Mouse (Mus musculus) cerebellum, adult 2 months (tissue): Measurements from ENCODE around the gene Upp2. TPM values are rescaled to one million over a fixed set of nuclear protein-coding genes. Genes with fewer than 3 reads are reported as not detected.

Experiments
- DNase-seq, 2 experiments: peaks; one replicate each; pipeline ENCODE4 v3.0.0; 2021
- H3K27ac ChIP-seq: fragments of 200-500 bp; 2 replicates; pipeline ENCODE4 v1.5.1; 2012; ENCODE audit warnings: low read length, control low read depth, inconsistent platforms; ENCODE audit not compliant: insufficient read depth
- H3K27me3 ChIP-seq: fragments of 200-500 bp; 2 replicates; pipeline ENCODE4 v1.6.1; 2012; ENCODE audit warnings: inconsistent platforms, mild to moderate bottlenecking, low read length, moderate library complexity; ENCODE audit not compliant: control insufficient read depth, insufficient read depth
- H3K4me1 ChIP-seq: fragments of 200-500 bp; 2 replicates; pipeline ENCODE4 v1.6.1; 2011; ENCODE audit warnings: low read length; ENCODE audit not compliant: control insufficient read depth, insufficient read depth
- H3K4me3 ChIP-seq: fragments of 200-500 bp; replicated peaks from 2 replicates; pipeline ENCODE3; 2011; ENCODE audit warnings: mild to moderate bottlenecking, low read depth, low read length, control low read depth; ENCODE audit not compliant: insufficient read depth
- CTCF ChIP-seq: fragments of 200-500 bp; IDR thresholded peaks from 2 replicates; pipeline ENCODE4 v1.5.1; 2011; ENCODE audit warnings: low read depth, mild to moderate bottlenecking, control low read depth, low read length, moderate library complexity, borderline replicate concordance; ENCODE audit not compliant: insufficient read depth
- POLR2A ChIP-seq: fragments of 200-500 bp; IDR thresholded peaks from 2 replicates; pipeline ENCODE4 v1.6.1; 2011; ENCODE audit warnings: low read length, control low read depth, borderline replicate concordance; ENCODE audit not compliant: insufficient read depth
- WGBS: fragments of 180-500 bp; shearing (Covaris S2); methylation state at CpG from one replicate; pipeline ENCODE4 v1.1.7; 2018; 5-methylcytosine and 5-hydroxymethylcytosine counted together
- polyA plus RNA-seq: library from polyadenylated mRNA; depleted of rRNA; stranded (reverse); fragments of >200 nt; gene quantifications from 2 replicates; pipeline ENCODE4 v1.2.3, GENCODE M21; 2012

The Upp2 gene
- polyA plus RNA-seq, 1 experiment, result 38.2 TPM

- peaks cover 29% of the 10 kb centered on the region for H3K4me1 ChIP-seq
- no peak overlapping the region for H3K27ac ChIP-seq
- DNase-seq, result no peak
- 93% methylated on average over 6 of the region's 6 CpGs for WGBS
- H3K27me3 ChIP-seq, result no peaks in the 10 kb centered on the region
- no peak for TF ChIP-seq CTCF
- TF ChIP-seq POLR2A, result no peak
- no peak overlapping the region for H3K4me3 ChIP-seq
Observed at GRCm38 (mm10) chr2:58538196-58538595, 28.9 kb upstream of the Upp2 start.

GRCm38 (mm10) chr2:58543252-58543651 lies 23.8 kb upstream of the Upp2 start:
- 90% methylated on average over 5 of the region's 5 CpGs for WGBS
- H3K4me1 ChIP-seq, result peaks cover 10% of the 10 kb centered on the region
- H3K27me3 ChIP-seq, result no peaks in the 10 kb centered on the region
- H3K27ac ChIP-seq, result no peak overlapping the region
- H3K4me3 ChIP-seq, result no peak overlapping the region
- DNase-seq, result no peak
- TF ChIP-seq CTCF, result no peak
- no peak for TF ChIP-seq POLR2A

- 31% methylated on average over 6 of the region's 6 CpGs for WGBS
- no peak for TF ChIP-seq POLR2A
- no peak for TF ChIP-seq CTCF
Observed at GRCm38 (mm10) chr2:58544368-58544767, 22.7 kb upstream of the Upp2 start.

GRCm38 (mm10) chr2:58546264-58546663 lies 20.8 kb upstream of the Upp2 start:
- Histone ChIP-seq H3K27me3 (no peaks in the 10 kb centered on the region), H3K4me1 (peaks cover 6% of the 10 kb centered on the region), H3K27ac (no peak overlapping the region), H3K4me3 (no peak overlapping the region)
- DNase-seq, result no peak
- no peak for TF ChIP-seq POLR2A
- TF ChIP-seq CTCF, result no peak
- WGBS, result 93% methylated on average over 7 of the region's 7 CpGs

More at GRCm38 (mm10) chr2:58544368-58544767, 22.7 kb upstream of the Upp2 start:
- H3K4me3 ChIP-seq, result no peak overlapping the region
- peak in 1 of 2 experiments; percentile 29 for DNase-seq
- H3K27ac ChIP-seq, result no peak overlapping the region
- no peaks in the 10 kb centered on the region for H3K27me3 ChIP-seq
- H3K4me1 ChIP-seq, result peaks cover 10% of the 10 kb centered on the region

- Histone ChIP-seq H3K27ac (no peak overlapping the region), H3K27me3 (no peaks in the 10 kb centered on the region), H3K4me3 (no peak overlapping the region), H3K4me1 (peaks cover 10% of the 10 kb centered on the region)
- no peak for DNase-seq
- TF ChIP-seq POLR2A, result no peak
- TF ChIP-seq CTCF, result no peak
- WGBS, result 82% methylated on average over 7 of the region's 7 CpGs
Observed at GRCm38 (mm10) chr2:58548943-58549342, 18.2 kb upstream of the Upp2 start.

- no peak overlapping the region for H3K4me3 ChIP-seq
- TF ChIP-seq POLR2A, result no peak
- no peak for TF ChIP-seq CTCF
- no peaks in the 10 kb centered on the region for H3K27me3 ChIP-seq
- WGBS, result 72% methylated on average over 6 of the region's 6 CpGs
- H3K4me1 ChIP-seq, result peaks cover 6% of the 10 kb centered on the region
- no peak overlapping the region for H3K27ac ChIP-seq
- no peak for DNase-seq
Observed at GRCm38 (mm10) chr2:58549960-58550359, 17.1 kb upstream of the Upp2 start.

- WGBS, result 69% methylated on average over 9 of the region's 9 CpGs
- no peak for DNase-seq
- no peak for TF ChIP-seq CTCF
- TF ChIP-seq POLR2A, result no peak
Observed at GRCm38 (mm10) chr2:58550488-58550887, 16.6 kb upstream of the Upp2 start.

GRCm38 (mm10) chr2:58551866-58552265 lies 15.2 kb upstream of the Upp2 start:
- no peak overlapping the region for H3K4me3 ChIP-seq
- H3K4me1 ChIP-seq, result peaks cover 6% of the 10 kb centered on the region
- TF ChIP-seq POLR2A (no peak), CTCF (no peak)
- WGBS, result 71% methylated on average over 6 of the region's 6 CpGs
- H3K27ac ChIP-seq, result no peak overlapping the region
- H3K27me3 ChIP-seq, result no peaks in the 10 kb centered on the region
- no peak for DNase-seq

More at GRCm38 (mm10) chr2:58550488-58550887, 16.6 kb upstream of the Upp2 start:
- H3K27ac ChIP-seq, result no peak overlapping the region
- no peak overlapping the region for H3K4me3 ChIP-seq
- no peaks in the 10 kb centered on the region for H3K27me3 ChIP-seq
- peaks cover 6% of the 10 kb centered on the region for H3K4me1 ChIP-seq

- Histone ChIP-seq H3K4me1 (peaks cover 6% of the 10 kb centered on the region), H3K27ac (no peak overlapping the region), H3K4me3 (no peak overlapping the region), H3K27me3 (no peaks in the 10 kb centered on the region)
- TF ChIP-seq POLR2A (no peak), CTCF (no peak)
- DNase-seq, result no peak
- 75% methylated on average over 3 of the region's 3 CpGs for WGBS
Observed at GRCm38 (mm10) chr2:58552296-58552695, 14.8 kb upstream of the Upp2 start.
